Comparison of ENCODE assay signal across 8 mouse cellular contexts in the genomic region with DNA sequence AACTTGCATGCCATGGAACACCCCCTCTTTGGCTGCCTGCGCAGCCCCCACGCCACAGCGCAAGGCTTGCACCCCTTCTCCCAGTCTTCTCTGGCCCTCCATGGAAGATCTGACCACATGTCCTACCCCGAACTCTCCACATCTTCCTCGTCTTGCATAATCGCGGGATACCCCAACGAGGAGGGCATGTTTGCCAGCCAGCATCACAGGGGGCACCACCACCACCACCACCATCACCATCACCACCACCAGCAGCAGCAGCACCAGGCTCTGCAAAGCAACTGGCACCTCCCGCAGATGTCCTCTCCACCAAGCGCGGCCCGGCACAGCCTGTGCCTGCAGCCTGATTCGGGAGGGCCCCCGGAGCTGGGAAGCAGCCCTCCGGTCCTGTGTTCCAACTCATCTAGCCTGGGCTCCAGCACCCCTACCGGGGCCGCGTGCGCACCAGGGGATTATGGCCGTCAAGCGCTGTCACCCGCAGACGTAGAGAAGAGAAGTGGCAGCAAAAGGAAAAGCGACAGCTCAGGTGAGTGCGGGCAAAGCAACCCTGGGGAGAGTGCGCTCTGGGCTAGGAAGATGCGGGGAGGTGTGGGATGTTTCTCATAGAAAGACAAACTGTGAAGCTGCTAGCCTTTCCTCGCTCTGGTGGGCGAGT. TPM values are rescaled to one million over a fixed set of nuclear protein-coding genes. Genes with fewer than 3 reads are reported as not detected.
DNase-seq lines count a peak whose midpoint lies in the region; ATAC-seq and TF ChIP-seq lines count a peak whose summit lies in the region.

No protein-coding gene starts in this region.

- H3K36me3 ChIP-seq in heart, embryonic 16.5 days (ENCODE audit: control insufficient read depth, insufficient read depth), result no peaks in the 10 kb centered on the region
- H3K36me3 ChIP-seq in limb, embryonic 14.5 days (ENCODE audit: control insufficient read depth, insufficient read depth, low read length), result no peaks in the 10 kb centered on the region
- no peaks in the 10 kb centered on the region for H3K36me3 ChIP-seq in neural tube, embryonic 11.5 days (ENCODE audit: control insufficient read depth, insufficient read depth, low read length)

- no peaks in the 10 kb centered on the region for H3K9me3 ChIP-seq in heart, embryonic 16.5 days (replicated peaks; ENCODE audit: control insufficient read depth, low read length)
- no peaks in the 10 kb centered on the region for H3K9me3 ChIP-seq in limb, embryonic 14.5 days (ENCODE audit: control insufficient read depth, low read length)
- H3K9me3 ChIP-seq in neural tube, embryonic 11.5 days (ENCODE audit: control insufficient read depth, low read length), result no peaks in the 10 kb centered on the region

- H3K27me3 ChIP-seq in heart, embryonic 16.5 days (ENCODE audit: control insufficient read depth, insufficient read depth, low read length), result peaks cover 29% of the 10 kb centered on the region
- H3K27me3 ChIP-seq in limb, embryonic 14.5 days (ENCODE audit: control insufficient read depth, insufficient read depth, low read length), result 0 out of 2 replicates have a peak, but pooled peaks cover 3% of the 10 kb centered on the region
- H3K27me3 ChIP-seq in neural tube, embryonic 11.5 days (ENCODE audit: control insufficient read depth, insufficient read depth, low read length), result peaks cover 35% of the 10 kb centered on the region

- peak overlapping the region; percentile 90 for H3K4me2 ChIP-seq in heart, embryonic 16.5 days (ENCODE audit: low read depth, low read length)
- peak overlapping the region; percentile 73 for H3K4me2 ChIP-seq in limb, embryonic 14.5 days (replicated peaks; ENCODE audit: low read depth, low read length, severe bottlenecking)
- H3K4me2 ChIP-seq in neural tube, embryonic 11.5 days (ENCODE audit: low read depth), result peak overlapping the region; percentile 72

- WGBS in heart, embryonic 16.5 days, result under 1% methylated on average over 29 of the region's 29 CpGs
- WGBS in limb, embryonic 14.5 days, result under 1% methylated on average over 28 of the region's 29 CpGs
- WGBS in neural tube, embryonic 11.5 days, result 1% methylated on average over 29 of the region's 29 CpGs

- H3K27ac ChIP-seq in heart, embryonic 16.5 days (ENCODE audit: low read length), result peak overlapping the region; percentile 59
- H3K27ac ChIP-seq in limb, embryonic 14.5 days (replicated peaks; ENCODE audit: low read depth, low read length), result peak overlapping the region; percentile 90
- H3K27ac ChIP-seq in neural tube, embryonic 11.5 days (ENCODE audit: low read depth, low read length), result 0 out of 2 replicates have a peak overlapping the region, but pooled peaks have one; percentile 14

- H3K4me3 ChIP-seq in heart, embryonic 16.5 days (ENCODE audit: low read length), result peak overlapping the region; percentile 63
- peak overlapping the region; percentile 70 for H3K4me3 ChIP-seq in limb, embryonic 14.5 days (replicated peaks; ENCODE audit: low read length)
- H3K4me3 ChIP-seq in neural tube, embryonic 11.5 days (ENCODE audit: low read depth, low read length), result peak overlapping the region; percentile 53

- DNase-seq in embryo, embryonic 11 days, result peak; percentile 48
- no peak for DNase-seq in embryo, embryonic 10 days (ENCODE audit: low spot score)
- DNase-seq in urinary bladder, postnatal 10 days (ENCODE audit: low spot score), result peak; percentile 9
- no peak for DNase-seq in urinary bladder, postnatal 25 days (ENCODE audit: low spot score)
- no peak for DNase-seq in limb, embryonic 14.5 days (ENCODE audit: low spot score)
- peak; percentile 51 for DNase-seq in neural tube, embryonic 11.5 days (ENCODE audit: low spot score)
- no peak for DNase-seq in spleen, adult 12 weeks (ENCODE audit: low spot score)

- TF ChIP-seq POLR2A in limb, embryonic 14.5 days (IDR thresholded peaks at IDR 0.05; ENCODE audit: borderline replicate concordance, extremely low read depth, insufficient read depth, insufficient read length), result no peak

- H3K9ac ChIP-seq in heart, embryonic 16.5 days (ENCODE audit: low read length), result peak overlapping the region; percentile 71
- H3K9ac ChIP-seq in limb, embryonic 14.5 days (ENCODE audit: low read depth, low read length, severe bottlenecking), result peak overlapping the region; percentile 87
- H3K9ac ChIP-seq in neural tube, embryonic 11.5 days (ENCODE audit: low read length), result peak overlapping the region; percentile 36

- ATAC-seq in heart, embryonic 16.5 days (replicated peaks; ENCODE audit: extremely low read depth, insufficient read depth, low FRiP score), result peak; percentile 52
- peak; percentile 25 for ATAC-seq in limb, embryonic 14.5 days (ENCODE audit: low FRiP score, low read depth)
- ATAC-seq in neural tube, embryonic 11.5 days (ENCODE audit: insufficient read depth, low FRiP score, low TSS enrichment), result peak; percentile 69

- H3K4me1 ChIP-seq in heart, embryonic 16.5 days (ENCODE audit: control insufficient read depth, insufficient read depth, low read length), result peaks cover 4% of the 10 kb centered on the region; the same call in 1 of the 2 replicates
- peaks cover 12% of the 10 kb centered on the region for H3K4me1 ChIP-seq in limb, embryonic 14.5 days (ENCODE audit: control insufficient read depth, insufficient read depth, low read length)
- H3K4me1 ChIP-seq in neural tube, embryonic 11.5 days (ENCODE audit: control insufficient read depth, insufficient read depth, low read length), result peaks cover 4% of the 10 kb centered on the region; the same call in 1 of the 2 replicates

RNA-seq across cellular contexts. Expression of gene Meox2, which starts 0.6 kb away (rescaled TPM):
- 5.9 and 7.5 TPM in 2 replicates for polyA plus RNA-seq in heart, embryonic 16.5 days (2015; fragmentation: Nextera tagmentation; extraction: Ambion mirVana)
- polyA plus RNA-seq in limb, embryonic 14.5 days (2012; rRNA removed), result 88.2 and 105 TPM in 2 replicates
- polyA plus RNA-seq in limb, embryonic 14.5 days (2014; fragmentation: Nextera tagmentation; extraction: Ambion mirVana), result 55.4 and 57.0 TPM in 2 replicates
- 10.9 and 13.2 TPM in 2 replicates for polyA plus RNA-seq in neural tube, embryonic 11.5 days (2014; fragmentation: Nextera tagmentation; extraction: Ambion mirVana)

Comparison
In these comparisons a context has a peak if more than half of its experiments do, and no peak if none do; other contexts are left out.
1. DNase-seq: peak in embryo, embryonic 11 days (single experiment), urinary bladder, postnatal 10 days (single experiment) and neural tube, embryonic 11.5 days (single experiment); none in embryo, embryonic 10 days (single experiment), urinary bladder, postnatal 25 days (single experiment), limb, embryonic 14.5 days (single experiment) and spleen, adult 12 weeks (single experiment).
2. H3K27ac ChIP-seq: peak in every context shown above with its lines; median percentile 90 in limb, embryonic 14.5 days; 59 in heart, embryonic 16.5 days; 14 in neural tube, embryonic 11.5 days.
3. H3K9ac ChIP-seq: peak in every context shown above with its lines; median percentile 87 in limb, embryonic 14.5 days; 71 in heart, embryonic 16.5 days; 36 in neural tube, embryonic 11.5 days.
4. Peak in every context shown above with its lines, with median percentiles within 50 percentile points of each other: ATAC-seq, H3K4me2 ChIP-seq and H3K4me3 ChIP-seq.